Mouse (Mus musculus) v-Abl transformed pro-B cells (cell line): ENCODE measurements around the gene Il3.
"Not testable (repeated sequence)": the region's sequence is repeated elsewhere in the genome, so short reads cannot be mapped to it uniquely, and the experiment has no call there.

ENCODE experiments used
- in situ Hi-C, 2 experiments: fragments of 400-800 bp; cut with MboI; formaldehyde crosslinking; loops; one replicate each; pipeline ENCODE4 v1.15.1; 2025; ENCODE audit not compliant: unreplicated experiment in 2 of 2

The Il3 gene

DNA sequence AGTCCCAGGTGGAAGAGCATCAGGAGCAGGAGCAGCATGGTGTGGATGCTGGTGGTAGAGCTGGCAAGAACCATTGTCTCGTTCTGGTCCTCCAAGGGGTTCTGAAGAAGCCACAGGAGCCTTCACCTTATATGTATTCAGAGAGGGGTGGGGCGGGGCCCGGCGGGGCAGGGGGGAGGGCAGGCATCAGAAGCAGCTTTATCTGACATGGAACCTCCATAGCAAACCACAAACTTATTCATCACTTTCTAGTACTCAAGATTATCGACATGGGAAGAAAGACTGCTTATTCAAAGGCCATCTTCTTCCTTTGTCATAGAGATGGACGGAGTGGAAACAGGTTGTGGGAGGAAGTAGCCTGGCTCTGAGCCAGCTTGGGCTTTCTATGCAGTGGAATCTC, at the start of gene Il3:
TSS of gene Il3 (minus strand) at position 101 of the 400 bp plus-strand sequence.
- in situ Hi-C loops = loop anchor here in 1 of 2 experiments (25.0 kb wide), 2 partner anchors 530 to 805 kb away; partner anchors contain the start of genes Gm10447, Gm9837 and Shroom1

GRCm38 (mm10) chr11:54315336-54315735, 48.3 kb upstream of the Il3 start:
- in situ Hi-C loops = loop anchor here (25.0 kb wide), 2 partner anchors 322 to 347 kb away; no protein-coding TSS in a partner anchor

GRCm38 (mm10) chr11:54314740-54315139, 47.7 kb upstream of the Il3 start:
- in situ Hi-C loops = loop anchor here (25.0 kb wide), 2 partner anchors 323 to 348 kb away; no protein-coding TSS in a partner anchor

DNA sequence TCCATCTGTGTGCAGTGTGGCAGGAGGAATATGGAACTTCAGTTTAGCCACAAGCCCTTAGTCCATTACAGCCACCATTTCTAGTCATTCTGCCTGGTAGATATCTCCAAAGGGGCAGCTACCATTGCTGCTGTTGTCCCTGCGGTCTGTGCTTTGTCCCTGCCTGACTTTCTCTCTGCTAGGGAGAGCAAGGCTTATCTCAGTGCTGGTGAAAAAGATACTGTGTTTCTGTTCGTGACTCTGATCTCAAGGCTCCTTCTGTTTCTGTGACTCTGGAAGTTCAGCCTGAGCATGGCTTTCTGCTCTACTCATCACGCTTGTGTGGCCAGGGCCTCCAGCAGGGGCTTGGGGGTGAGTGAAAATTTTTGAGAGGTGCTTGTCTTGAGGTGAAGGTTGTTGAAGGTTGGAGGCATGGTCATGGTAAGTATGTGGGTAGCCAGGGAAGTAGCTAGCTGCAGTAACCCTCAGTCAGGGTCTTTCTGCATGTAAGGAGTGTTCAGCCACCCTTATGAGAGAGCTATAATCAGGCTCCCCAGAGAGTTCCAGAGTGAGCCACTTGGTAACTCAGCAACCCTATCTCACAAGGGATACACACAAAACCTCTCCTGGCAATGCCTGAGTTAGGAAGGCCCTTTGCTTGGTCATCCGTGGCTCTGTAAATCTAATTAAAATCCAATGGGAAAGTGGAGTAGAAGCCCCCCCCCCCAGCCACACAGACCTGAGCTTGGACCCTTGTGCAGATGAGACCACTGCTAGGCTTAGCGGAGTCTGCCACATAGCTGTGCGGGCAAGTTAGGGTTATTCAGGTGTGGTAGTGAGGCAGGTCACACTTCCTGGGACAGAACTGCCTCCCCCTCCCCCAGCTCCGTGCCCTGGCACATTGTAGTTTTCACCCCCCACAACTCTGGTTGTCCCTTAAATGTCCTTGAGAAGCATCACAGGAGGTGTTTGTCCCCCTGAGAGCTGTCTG, 46.6 kb upstream of the Il3 start:
- in situ Hi-C loops = loop anchor here (25.0 kb wide), 2 partner anchors 324 to 349 kb away; no protein-coding TSS in a partner anchor

- in situ Hi-C loops = loop anchor here (25.0 kb wide), 2 partner anchors 325 to 350 kb away; no protein-coding TSS in a partner anchor
These were observed 45.5 kb upstream of the Il3 start for GRCm38 (mm10) chr11:54312603-54313002.

GRCm38 (mm10) chr11:54312021-54312420, 44.9 kb upstream of the Il3 start:
- in situ Hi-C loops = loop anchor here (25.0 kb wide), 2 partner anchors 325 to 350 kb away; no protein-coding TSS in a partner anchor

- in situ Hi-C loops = loop anchor here (25.0 kb wide), 2 partner anchors 327 to 352 kb away; no protein-coding TSS in a partner anchor
These were observed 43.5 kb upstream of the Il3 start for GRCm38 (mm10) chr11:54310588-54310987.

DNA sequence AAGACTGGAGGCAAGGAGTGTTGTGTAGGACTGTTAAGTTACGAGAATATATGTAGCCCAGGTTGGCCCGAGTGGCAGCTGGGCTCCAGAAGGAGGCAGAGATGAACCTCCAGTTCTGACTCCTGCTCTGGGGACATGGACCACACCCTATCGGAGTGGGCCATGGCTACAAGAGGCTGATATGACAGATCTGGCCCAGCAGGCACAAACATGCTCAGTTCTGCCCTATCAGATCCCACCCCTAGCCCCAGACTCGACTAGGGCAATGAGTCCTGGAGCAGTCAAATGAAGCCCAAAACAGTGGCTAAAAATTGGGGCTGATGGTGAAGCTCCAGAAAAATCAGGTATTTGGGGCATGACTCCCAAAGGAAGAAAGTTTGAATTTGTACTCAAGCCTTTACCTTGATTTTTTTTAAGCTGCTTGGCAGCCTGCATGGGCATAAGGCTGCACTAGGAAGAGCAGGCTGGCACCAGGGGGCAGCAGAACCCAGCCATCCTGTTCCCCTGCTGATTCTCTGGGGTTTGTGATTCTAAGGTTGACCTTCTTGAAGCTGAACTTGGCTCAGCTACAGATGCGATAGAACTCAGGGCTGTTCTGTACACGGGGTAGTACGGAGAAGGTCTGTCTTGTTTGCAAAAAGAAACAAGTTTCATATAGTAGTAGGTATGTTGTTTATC, 40.2 kb upstream of the Il3 start:
- in situ Hi-C loops = loop anchor here (5.0 to 25.0 kb wide), 8 partner anchors 170 to 680 kb away; partner anchors contain the start of gene Lyrm7 (in 1 of the 2)

DNA sequence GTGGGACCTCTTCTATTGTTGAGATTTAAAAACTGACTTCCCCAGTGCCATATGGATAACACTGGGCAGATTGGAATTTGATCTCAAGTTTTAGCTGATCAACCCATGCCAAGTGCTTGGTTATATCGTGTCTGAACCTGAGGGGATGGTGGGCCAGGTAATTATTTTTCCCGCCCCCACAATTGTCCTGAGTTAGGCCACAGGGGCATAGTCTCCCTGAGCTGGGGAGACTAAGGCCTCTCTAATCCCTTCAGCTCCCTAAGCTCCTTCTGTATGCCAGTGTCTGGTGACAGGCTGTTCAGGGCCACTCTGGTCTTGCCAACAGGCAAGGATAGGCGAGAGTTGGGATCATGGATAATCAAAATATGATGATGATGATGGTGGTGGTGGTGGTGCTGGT, 38.3 kb upstream of the Il3 start:
- in situ Hi-C loops = loop anchor here (5.0 to 25.0 kb wide), 8 partner anchors 172 to 682 kb away; partner anchors contain the start of gene Lyrm7 (in 1 of the 2)

- in situ Hi-C loops = loop anchor here (10.0 to 25.0 kb wide), 4 partner anchors 230 to 620 kb away; no protein-coding TSS in a partner anchor
These were observed 37.4 kb upstream of the Il3 start for GRCm38 (mm10) chr11:54304471-54304873.

DNA sequence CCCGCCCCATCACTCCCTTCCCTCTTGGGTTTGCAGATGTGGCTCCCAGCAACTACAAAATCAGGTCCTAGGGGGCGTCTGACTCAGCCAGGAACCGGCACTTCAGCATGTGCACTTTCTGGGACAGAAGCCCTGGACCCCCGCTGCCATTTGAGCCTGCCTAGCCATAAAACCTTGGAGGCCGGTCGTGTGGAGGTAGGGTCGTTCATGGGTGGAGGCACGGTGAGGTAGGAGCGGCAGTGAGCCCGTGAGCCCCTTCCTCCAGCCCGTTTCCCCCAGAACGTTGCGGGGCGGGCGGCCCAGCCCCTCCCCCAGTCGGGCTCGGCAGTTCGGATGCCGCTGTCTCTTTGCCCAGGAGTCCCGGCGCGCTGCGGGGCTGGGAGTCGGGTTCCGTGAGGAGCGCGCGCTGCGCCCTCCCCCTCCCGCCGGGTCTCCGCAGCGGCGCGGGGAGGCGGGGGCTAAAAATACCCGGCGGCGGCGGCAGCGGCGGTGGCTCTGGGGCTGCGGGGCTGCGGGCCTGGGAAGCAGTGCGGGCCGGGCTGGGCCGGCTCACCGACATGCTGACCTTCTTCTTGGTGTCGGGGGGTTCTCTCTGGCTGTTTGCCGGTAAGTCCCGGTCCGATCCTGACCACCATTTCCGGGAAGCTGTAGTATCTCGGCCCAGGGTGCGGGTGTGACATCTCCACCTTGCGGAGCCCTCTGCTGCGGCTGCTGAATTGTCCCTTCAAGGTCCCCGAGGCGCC, 36.8 kb upstream of the Il3 start, which contains the start of gene Acsl6:
TSS of gene Acsl6 (plus strand) at position 71 of the 743 bp plus-strand sequence.
- in situ Hi-C loops = loop anchor here (10.0 to 25.0 kb wide), 4 partner anchors 231 to 621 kb away; no protein-coding TSS in a partner anchor

GRCm38 (mm10) chr11:54303076-54303727, 36.1 kb upstream of the Il3 start:
- in situ Hi-C loops = loop anchor here (10.0 to 25.0 kb wide), 4 partner anchors 232 to 622 kb away; no protein-coding TSS in a partner anchor

GRCm38 (mm10) chr11:54302606-54303005, 35.5 kb upstream of the Il3 start:
- in situ Hi-C loops = loop anchor here (10.0 to 25.0 kb wide), 4 partner anchors 232 to 622 kb away; no protein-coding TSS in a partner anchor

DNA sequence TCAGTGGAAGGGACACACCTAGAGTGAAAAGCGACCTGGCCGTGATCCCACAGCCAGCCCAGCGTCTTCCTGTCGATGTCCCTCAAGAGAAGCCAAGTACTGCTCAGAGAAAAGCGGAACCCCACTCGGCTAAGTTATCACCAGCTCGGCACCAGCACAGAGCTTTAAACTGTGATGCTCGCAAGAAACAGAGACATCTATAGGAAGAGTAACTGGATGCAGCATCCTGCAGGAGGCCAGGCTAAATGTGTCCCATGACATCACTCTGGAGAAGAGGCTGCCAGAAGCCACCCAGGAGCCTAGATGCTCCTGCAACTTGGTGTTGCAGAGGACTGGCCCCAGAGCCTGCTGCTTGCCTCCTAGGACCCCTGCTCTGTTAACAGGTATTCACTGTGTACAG, 34.9 kb upstream of the Il3 start:
- in situ Hi-C loops = loop anchor here (10.0 to 25.0 kb wide), 4 partner anchors 233 to 623 kb away; no protein-coding TSS in a partner anchor

- in situ Hi-C loops = no loop called here
These were observed 31.7 kb upstream of the Il3 start for GRCm38 (mm10) chr11:54298777-54299176.

- in situ Hi-C loops = not testable (repeated sequence)
These were observed 30.4 kb upstream of the Il3 start for GRCm38 (mm10) chr11:54297471-54297870.

DNA sequence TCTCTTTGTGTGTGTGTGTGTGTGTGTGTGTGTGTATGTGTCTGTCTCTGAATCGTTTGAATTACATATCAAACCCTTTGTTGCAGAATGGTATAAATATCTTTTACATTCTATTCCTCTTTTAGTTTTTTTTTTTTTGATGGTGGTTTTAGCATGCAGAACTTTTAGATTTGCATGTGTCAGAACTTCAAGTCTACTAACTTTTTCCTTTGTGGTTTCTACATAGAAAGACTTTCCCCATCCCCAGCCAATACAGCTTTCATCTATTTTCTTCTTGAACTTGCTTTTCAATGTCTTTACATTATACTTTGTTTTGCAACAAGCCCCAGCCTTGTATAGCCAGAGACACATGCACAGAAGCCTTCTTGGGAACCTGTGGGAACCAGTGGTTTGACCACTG, 29.7 kb upstream of the Il3 start:
- in situ Hi-C loops = no loop called here

- in situ Hi-C loops = no loop called here
These were observed 28.9 kb upstream of the Il3 start for GRCm38 (mm10) chr11:54295971-54296370.
